Mouse (Mus musculus): ENCODE results near the gene Btbd6.

Btbd6 gene

GRCm38 (mm10) chr12:113012443-113012842 is 36.2 kb downstream of the Btbd6 start:
- no peak for DNase-seq

- DNase-seq: peak; percentile 71
Observed at GRCm38 (mm10) chr12:113013021-113013491, 36.8 kb downstream of the Btbd6 start.

- DNase-seq: peak; percentile 94
Observed at GRCm38 (mm10) chr12:113013604-113014558, 37.6 kb downstream of the Btbd6 start, which contains the start of gene Pacs2. Gene Pacs2, plus strand, starts transcription at chr12:113014508.

GRCm38 (mm10) chr12:113014561-113015556 is 38.6 kb downstream of the Btbd6 start:
- peak; percentile 26 for DNase-seq

GRCm38 (mm10) chr12:113015956-113016355 is 39.7 kb downstream of the Btbd6 start:
- no peak for DNase-seq

- DNase-seq: peak; percentile 89
Observed at GRCm38 (mm10) chr12:113016976-113017375, 40.7 kb downstream of the Btbd6 start.

GRCm38 (mm10) chr12:113017429-113017984 is 41.2 kb downstream of the Btbd6 start:
- no peak for DNase-seq

GRCm38 (mm10) chr12:113018763-113019162 is 42.5 kb downstream of the Btbd6 start:
- DNase-seq: no peak

GRCm38 (mm10) chr12:113021488-113021887 is 45.2 kb downstream of the Btbd6 start:
- DNase-seq: no peak

GRCm38 (mm10) chr12:113023082-113023481 is 46.8 kb downstream of the Btbd6 start:
- DNase-seq: no peak

GRCm38 (mm10) chr12:113026557-113026956 is 50.3 kb downstream of the Btbd6 start:
- DNase-seq: no peak

- DNase-seq: no peak
Observed at GRCm38 (mm10) chr12:113027495-113027894, 51.2 kb downstream of the Btbd6 start.

GRCm38 (mm10) chr12:113028067-113028466 is 51.8 kb downstream of the Btbd6 start:
- DNase-seq: no peak

Data from right cerebral cortex, adult 18-20 months (tissue).